Mouse (Mus musculus): Measurements from ENCODE around the gene Scrt2.

Gene Scrt2

DNA sequence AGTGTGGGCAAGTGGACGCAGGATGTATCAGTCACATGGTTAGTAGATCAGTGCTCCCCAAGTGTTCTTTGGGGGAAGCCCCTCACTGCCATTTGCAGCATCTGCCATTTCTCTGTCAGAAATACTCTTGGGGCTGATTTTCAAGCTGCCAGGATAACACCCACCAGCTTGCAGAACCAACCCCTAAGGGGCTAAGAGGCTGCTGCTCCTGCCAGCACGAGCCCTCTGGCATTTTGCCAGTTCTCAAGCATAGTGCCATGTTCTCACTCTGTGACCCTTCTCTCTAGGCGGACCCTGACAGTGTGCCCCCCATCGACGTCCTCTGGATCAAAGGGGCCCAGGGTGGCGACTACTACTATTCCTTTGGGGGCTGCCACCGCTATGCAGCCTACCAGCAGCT, 27.4 kb downstream of the Scrt2 start:
- no peak for DNase-seq

DNA sequence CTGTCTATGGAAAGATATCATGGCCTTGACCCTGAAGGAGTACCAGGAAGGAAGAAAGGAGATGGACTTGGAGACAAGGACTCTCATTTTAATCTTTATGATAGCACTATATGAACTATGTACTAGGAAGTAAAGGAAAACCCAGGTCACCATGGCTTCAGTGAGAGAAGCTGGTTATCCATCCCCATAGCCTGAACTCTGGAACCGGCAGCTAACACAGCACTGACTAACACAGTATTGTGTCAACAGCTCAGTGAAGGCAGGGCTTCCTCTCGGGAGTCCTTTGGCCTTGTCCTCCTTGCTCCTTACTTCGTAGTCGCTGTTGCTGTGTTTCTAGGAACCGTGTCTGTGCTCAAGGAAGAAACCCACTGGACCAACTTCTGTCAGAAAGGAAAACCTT, 28.1 kb downstream of the Scrt2 start:
- DNase-seq, result no peak

DNA sequence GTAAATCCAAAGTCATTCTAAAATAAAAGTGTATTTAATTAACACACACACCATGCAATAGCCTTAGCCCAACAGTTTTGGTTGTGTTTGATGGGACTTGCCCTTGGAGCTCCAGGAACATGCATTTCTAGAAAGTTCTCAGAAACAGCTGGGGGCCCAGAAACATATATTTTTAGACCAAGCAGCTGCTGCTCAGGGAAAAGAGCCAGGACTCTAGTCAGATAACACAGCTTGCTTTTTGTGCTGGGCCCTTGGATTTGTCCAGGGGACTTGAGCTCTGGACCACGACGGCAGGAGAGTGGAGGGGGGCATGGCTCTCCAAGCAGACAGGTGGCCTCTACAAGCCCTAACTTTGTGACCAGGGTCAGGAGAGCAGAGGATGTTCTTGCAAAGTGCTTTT, 30.0 kb downstream of the Scrt2 start:
- peak in 1 of 2 experiments; percentile 26 for DNase-seq

DNA sequence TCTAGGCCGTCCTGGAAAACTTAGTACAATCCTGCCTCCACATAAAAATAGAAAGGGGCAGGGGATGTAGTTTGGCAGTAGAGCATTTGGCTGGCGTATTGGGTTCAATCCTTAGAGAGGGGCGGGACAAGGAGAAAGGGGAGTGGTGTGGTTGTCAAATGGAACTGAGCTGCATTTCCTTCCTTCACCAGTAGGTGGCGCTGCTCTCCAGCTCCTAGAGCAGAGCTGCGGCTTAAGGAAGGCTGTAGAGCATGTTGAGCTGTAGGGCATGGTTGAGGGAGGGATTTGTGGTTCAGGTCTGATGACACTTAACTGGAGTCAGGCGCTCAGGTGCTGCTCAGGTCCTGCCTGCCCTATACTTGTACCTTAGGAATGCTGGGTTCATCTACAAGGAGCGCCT, 30.6 kb downstream of the Scrt2 start:
- DNase-seq, result peak; percentile 96 to 97

DNA sequence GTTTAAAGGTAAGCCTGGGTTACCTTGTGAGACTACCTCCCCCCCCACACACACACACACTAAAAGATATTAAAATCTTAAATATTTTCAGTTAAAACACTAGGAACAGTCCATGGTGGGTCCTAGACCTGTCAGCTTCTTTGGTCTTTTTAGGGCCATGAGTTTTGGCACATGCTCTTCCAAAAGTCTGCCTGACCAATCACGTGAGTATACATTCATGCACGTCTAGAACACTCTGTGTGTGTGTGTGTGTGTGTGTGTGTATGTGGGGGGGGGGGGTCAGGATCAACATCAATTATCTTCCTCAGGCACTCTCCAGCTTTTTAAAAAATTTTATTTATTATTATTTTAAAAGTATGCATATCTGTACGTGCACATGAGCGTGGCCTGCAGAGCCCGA, 31.2 kb downstream of the Scrt2 start:
- no peak for DNase-seq

DNA sequence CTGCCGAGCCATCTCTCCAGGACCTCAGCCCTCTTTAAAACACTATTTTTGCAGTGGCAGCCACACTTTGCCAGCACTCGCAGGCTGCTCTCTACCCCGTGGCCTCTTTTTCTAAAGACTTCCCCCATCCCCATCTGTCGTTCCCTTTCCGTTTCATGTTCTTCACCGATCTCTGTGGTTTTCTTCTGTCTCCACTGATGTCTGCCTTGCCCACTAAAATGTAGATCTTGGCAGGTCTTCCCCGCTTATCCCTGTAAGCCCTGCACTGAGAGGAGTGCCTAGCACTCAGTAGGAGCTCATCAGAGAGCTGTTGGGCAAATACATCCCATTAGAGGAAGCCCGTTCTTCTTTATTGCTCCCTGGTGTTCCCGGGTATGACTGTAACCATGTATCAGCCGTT, 31.6 kb downstream of the Scrt2 start:
- DNase-seq, result no peak

DNA sequence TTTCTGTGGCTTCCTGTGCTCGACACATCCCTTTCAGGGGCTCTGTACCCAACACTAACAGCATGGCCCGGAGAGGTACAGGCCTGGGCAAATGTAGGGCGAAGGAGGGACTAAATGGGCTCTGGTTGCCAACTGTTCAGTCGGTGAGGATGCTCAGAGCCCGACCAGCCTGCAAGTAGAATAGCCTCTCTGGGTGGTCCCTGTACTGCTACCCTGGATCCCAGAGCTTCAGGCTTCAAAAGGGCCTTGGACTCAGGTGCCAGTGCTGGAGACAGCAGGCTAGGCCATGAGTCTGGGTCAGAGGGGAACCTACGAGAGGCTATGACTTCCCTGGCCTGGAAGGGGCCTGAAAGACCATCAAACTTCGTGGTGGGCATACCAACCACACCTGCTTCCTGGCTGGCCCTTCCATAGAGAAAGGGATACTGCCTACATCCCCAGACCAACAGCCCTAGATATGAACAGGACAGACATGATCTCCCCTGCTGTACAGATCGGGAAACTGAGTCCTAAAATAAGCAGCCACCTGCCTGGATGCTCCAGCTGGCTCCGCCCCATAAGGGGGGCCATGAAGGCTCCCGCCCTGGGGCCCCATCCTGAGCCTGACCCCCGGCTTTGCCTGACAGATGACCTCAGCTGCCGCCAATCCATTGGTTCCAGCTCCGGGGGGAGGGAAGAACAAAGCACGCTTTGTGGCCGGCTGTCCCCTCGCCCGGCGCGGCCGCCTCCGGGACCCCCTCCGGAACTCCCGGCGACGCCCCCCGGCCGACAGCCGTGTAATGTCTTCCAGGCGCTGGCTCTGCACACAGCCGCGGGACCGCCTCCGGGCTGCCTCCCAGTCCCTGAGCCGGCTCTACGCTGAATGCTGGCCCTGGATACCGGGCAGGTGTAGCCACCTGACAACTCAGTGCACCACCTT, 33.0 kb downstream of the Scrt2 start:
- peak; percentile 37 to 60 for DNase-seq

DNA sequence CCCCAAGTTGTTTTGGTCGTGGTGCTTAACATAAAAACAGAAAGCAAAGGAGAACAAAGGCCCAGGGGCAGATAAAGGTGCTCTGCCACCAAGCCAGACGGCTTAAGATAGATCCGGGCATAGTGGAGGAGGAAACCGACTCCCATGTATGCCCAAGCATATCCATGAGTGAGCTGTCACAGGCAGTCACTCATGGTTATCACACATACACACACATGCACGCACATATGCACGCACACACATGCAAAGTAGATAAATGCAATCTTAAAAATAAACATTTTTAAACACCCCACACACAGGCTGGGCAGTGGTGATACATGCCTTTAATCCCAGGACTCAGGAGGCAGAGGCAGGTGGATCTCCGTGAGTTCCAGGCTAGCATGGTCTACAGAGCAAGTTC, 36.4 kb downstream of the Scrt2 start:
- no peak for DNase-seq

DNA sequence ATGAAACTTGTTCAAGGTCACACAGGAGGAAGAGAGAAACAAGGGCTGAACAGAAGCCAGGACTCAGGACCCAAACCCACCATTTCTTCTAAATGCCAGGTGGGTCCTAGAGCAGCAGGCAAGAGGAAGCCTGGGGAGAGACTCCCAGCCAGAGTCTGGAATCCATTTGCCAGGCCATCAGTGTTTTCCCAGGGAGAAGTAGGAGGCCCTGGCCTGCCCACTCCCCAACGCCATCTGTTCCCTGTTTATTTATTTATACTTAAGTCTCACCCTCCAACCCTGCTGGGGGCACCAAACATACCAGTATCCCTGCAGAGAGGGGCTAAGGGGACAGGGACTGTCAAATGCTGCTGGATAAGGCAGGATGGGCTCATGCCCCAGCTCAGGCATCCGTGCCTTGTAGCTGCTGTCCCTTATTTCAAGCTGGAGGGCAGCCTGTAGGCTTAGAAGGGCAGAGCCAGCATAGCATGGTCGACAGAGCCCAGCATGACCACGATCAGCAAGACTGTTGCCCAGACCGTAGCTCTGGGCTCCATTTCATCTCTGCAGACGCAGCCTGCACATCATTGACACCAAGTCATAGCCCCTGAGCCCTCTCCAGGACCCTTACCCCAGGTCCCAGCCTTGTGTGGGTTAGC, 38.0 kb downstream of the Scrt2 start:
- no peak for DNase-seq

DNA sequence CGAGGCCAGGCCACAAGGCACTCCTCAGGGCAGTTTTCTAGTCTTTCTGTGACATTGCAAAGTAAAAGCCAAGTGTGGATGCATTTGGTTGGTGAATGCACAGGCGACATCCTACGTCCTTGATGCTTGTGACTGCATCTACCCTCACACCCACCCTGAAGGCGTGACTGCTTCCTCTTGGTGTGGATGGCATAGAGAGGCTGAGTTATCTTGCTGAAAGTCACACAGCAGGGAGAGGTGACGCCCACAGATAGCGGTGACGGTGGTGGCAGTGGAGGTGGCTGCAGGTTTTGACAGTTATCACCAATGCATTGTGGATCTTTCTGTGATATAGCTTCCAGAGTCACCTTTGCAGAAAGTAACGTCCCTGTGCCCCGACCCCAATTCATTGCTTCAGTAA, 41.6 kb downstream of the Scrt2 start:
- DNase-seq, result no peak

DNA sequence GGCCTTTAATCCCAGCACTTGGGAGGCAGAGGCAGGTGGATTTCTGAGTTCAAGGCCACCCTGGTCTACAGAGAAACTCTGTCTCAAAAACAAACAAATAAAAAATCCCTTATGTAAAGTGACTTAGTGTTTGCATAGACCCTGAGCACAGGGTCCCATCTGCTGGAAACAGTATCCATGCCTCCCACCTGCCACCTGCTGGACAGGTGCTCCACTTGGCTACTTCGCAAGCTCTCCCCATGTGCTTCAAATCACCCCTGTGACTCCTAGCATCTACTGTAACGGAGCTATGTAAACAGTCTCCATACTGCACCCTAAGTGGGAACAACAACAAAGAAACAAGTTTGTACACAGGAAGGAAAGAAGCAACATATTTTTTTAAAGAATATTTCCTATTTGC, 47.3 kb downstream of the Scrt2 start:
- peak in 1 of 2 experiments; percentile 39 for DNase-seq

DNA sequence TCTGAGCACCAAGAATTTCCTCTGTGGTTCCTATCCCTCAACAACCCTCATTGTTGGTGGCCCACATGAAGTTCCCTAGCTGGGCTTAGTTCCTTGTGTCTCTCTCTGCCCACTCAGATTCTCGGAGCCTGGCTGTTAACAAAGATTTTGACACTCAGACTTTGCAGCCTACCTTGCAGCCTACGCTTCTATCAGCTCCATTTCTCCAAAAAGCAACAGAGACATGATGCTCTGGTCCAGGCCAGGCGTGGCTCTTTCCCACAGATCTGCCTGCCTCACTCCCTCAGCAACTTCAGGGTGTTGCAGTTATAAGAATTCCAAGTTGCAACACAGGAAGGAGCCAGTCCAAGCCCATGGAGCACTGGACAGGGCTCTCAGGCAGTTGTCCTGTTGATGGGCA, 48.4 kb downstream of the Scrt2 start:
- DNase-seq, result no peak

DNA sequence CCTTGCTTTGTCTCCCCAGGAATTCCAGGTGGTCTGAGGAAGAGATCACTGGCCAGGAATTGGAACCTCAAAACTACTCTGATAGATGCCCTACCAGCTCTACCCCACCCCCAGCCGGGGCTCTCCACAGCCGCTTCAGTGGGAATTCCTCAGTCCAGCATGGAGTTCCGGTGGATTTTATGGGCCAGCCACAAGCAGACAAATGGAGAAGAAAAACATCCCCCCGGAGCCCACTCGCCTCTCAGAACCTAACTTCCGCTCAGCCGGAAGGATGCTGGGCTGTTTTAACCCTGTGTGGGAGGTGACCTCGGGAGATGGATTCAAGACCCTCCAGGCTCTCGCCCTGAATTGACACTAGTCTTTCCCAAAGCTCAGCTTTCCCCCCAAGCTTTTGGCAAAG, 50.7 kb downstream of the Scrt2 start:
- peak in 1 of 2 experiments; percentile 51 for DNase-seq

DNA sequence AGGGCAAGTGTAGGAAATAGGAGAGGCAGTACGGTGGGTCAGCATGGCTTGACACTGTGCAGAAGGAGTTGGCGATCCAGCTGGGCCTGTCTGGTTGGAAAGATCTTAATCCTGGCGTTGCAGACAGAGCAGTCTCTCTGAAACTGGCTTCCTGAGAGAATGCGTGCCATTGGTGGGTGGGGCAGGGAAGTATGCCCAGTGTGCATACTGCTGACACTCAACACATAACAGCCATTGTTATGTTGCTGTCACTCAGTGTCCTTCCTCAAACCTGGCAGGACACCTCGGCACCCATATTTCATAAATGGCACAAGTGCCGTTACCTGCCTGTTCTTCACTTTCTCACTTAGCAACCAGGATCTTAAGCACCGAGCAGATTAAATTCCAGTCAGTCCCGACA, 51.4 kb downstream of the Scrt2 start:
- DNase-seq, result no peak

DNA sequence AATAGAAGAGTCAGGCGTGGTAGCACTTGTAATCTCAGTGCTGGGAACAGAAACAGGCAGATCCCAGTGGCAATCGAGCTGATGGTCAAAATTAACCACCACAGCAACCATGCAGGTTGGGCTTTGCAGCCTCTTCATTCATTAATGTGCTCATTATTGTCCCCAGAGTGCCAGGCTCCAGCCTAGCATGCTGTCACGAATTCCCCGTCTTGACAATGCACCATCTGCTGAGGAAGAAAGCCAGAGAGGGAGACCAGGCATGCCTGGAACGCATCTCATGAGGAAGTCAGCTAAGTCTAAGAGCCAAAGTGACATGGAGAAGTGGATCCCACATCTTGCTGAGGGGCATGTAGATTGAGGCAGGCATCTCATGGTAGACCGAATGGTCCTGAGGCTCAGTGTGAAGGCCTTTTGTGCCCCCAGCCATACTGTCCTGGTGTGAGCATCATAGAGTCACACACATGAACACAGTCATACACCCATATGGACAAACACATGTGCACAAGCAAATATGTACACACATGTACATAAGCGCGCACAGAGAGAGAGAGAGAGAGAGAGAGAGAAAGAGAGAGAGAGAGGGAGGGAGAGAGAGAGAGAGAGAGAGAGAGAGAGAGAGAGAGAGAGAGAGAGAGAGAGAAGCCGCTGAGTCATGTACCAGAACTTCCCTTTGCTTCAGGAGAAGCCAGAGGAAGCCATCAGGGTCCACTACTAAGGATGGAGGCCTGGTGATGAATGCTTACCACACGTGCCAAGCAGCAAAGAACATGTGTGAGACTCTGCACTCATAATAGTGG, 58.1 kb downstream of the Scrt2 start:
- no peak for DNase-seq

DNA sequence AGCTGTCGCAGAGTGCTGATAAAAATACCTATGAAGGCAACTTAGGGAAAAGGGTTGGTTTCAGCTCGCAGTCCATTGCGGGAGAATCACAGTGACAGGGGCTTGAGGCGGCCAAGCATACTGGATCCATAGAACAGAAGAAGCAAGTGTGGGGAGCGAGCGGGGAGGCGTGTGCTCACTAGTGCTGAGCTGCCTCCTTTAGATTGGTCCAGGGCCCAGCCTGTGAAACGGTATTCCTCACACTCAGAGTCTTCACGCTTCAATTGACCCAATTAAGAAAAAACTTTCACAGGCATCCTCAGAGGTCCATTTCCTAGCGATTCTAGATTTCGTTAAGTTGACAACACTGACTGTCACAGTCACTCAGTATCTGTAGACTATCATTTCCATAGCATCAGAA, 59.6 kb downstream of the Scrt2 start:
- DNase-seq, result no peak

DNA sequence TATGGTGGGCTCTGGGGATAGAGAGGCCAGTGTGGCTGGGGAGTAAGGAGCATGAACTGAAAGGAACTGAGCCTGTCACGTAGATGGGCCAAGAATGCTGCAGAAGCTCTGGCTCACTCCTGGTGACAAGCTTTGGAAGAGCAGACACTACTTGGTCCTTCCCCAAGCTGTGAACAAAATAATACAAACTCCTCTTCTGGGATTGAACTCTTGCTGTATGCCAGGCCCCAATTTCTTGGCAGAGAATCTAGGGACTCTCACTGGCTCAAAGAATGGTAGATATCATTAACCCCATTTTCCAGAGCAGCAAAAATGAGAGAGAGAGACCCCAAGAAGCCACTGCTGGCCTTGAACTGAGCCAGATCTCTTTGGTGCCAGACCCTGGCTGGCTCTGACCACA, 60.2 kb downstream of the Scrt2 start:
- no peak for DNase-seq

DNA sequence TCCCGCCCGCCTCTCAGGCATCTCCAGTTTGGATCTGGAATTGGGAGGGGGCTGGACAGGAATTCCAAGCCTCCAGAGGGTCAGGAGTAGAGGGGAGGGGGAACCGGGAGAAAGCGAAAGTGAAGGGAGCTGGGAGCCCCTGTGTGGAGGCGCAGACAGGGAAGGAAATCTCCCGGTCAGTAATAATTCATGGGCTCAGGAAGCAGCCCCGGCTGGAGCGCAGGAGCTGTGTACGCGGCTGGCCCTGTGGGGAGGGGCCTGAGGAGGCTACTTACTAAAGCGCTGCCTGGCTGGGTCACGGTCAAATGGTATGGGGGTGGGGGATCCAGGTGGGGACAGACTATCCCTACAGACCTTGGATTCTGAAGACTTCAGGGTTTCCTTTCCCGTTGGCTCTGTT, 60.7 kb downstream of the Scrt2 start:
- peak; percentile 71 to 82 for DNase-seq

DNA sequence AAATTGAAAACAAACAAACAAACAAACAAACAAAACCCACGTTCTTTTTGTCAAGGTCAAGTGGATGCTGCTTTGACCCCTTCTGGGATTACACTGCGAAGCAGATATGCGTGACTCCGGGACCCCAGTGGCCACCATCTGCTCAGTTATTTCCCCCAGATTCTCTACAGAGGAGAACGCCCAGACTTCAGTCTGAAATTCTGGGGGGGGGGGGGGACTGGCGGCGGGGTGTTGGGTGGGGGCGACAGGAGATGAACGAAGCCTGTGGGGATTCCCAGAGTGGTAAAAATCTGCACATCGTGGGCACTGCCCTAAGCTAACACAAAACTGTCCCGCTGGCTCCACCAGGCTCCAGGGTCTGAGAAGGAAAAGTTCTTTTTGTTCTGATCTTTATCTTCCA, 61.2 kb downstream of the Scrt2 start:
- no peak for DNase-seq

DNA sequence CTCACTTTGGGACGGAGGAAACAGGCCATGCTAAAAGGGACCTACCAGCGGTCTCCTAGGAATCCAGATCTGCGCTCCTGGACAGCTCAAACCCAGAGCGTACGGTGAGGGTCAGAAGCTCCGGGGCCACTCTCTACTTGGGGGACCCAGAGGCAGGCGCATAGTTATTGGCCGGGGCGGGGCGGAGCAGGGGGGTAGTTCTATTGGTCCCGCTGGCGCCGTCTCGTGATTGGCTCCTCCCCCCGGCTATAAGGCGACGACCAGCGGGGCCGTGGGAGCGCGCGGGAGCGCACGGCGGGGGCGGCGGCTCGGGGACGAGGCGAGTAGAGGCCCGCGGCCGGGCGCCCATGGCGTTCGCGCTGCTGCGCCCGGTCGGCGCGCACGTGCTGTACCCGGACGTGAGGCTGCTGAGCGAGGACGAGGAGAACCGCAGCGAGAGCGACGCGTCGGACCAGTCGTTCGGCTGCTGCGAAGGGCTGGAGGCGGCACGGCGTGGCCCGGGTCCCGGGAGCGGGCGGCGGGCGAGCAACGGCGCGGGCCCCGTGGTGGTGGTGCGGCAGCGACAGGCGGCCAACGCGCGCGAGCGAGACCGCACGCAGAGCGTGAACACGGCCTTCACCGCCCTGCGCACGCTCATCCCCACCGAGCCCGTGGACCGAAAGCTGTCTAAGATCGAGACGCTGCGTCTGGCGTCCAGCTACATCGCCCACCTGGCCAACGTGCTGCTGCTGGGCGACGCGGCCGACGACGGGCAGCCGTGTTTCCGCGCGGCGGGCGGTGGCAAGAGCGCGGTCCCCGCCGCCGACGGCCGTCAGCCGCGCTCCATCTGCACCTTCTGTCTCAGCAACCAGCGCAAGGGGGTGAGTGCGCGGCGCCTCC, 62.2 kb downstream of the Scrt2 start, which contains the start of gene Tcf15:
Tcf15 (plus strand) TSS at position 283 of the 879 bp plus-strand sequence.
- DNase-seq, result peak; percentile 82 to 86

DNA sequence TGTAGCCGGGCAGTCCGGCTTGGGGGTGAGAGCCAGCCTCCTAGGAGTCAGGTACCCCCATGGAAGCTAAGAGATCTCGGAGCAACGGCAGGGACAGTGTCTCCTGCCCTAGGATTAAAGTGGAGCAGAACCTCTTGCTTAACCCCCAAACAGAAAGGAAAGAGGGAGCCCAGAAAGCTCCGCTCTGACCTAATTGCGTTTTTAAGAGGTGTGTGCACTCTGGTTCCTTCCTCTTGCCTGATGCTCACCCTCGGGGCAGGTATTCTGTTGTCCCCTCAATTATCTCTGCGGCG, 62.8 kb downstream of the Scrt2 start:
- no peak for DNase-seq

DNA sequence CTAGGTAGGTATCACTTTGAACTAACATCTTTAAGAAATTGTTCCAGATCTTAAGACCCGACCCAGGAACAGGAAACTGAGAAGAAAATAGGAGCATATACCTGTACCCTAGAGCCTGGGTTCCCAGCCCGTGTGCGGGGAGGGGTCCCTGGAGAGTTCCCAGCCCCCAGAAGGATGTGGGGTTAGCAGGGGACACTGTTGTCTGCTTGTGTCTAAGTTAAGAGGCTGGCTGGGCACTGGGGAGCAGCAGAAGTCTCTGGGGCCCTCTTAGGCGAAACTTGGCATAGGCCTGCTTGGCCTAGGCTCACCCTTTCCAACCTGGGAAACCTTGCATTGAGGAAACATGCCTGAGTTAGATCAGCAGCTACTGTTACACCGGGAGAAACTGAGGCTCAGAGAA, 63.2 kb downstream of the Scrt2 start:
- DNase-seq, result no peak

Measured in kidney, postnatal 4 days (tissue).